Mouse (Mus musculus): Measurements from ENCODE around the gene Dysf. TPM values are rescaled to one million over a fixed set of nuclear protein-coding genes. Genes with fewer than 3 reads are reported as not detected.

Dysf gene
- polyA plus RNA-seq, 1 experiment: 20.7 TPM

DNA sequence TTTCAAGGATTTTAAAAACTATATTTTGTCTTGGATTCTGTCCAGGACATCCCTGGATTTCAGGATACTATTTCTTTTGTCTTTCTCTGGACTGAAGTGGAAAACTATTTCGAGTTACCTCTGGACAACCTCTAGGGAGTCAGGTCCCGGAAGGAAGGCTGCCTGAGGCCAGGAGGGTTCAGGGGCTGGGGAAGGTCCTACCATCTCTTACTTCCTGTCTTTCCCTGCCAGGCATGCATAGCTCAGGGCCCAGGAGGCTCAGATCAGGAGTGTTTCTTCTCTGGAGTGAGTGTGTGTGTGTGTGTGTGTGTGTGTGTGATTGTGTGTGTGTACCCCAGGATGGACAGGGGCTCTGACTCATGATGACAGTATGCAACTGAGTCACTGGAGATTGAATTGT, 40.5 kb downstream of the Dysf start:
- TF ChIP-seq POLR2A (IDR thresholded peaks at IDR 0.05; ENCODE audit: low read depth, low read length) (no peak), CTCF (conservative IDR thresholded peaks at IDR 0.05; ENCODE audit: insufficient read depth, insufficient read length, low read depth, low read length) (no peak)
- H3K36me3 ChIP-seq (ENCODE audit: control insufficient read depth, insufficient read depth, low read length): no peaks in the 10 kb centered on the region; the same call in 1 of the 2 replicates
- peak; percentile 83 for DNase-seq
- no peaks in the 10 kb centered on the region for H3K27me3 ChIP-seq (replicated peaks; ENCODE audit: control insufficient read depth, insufficient read depth, low read length)
- no peaks in the 10 kb centered on the region for H3K4me1 ChIP-seq (ENCODE audit: control insufficient read depth, insufficient read depth, low read length)
- no peak overlapping the region for H3K4me3 ChIP-seq (ENCODE audit: insufficient read depth, low read depth, low read length)
- WGBS: 53% methylated on average over 2 of the region's 2 CpGs
- H3K27ac ChIP-seq (ENCODE audit: insufficient read depth, low read depth, low read length): no peak overlapping the region

DNA sequence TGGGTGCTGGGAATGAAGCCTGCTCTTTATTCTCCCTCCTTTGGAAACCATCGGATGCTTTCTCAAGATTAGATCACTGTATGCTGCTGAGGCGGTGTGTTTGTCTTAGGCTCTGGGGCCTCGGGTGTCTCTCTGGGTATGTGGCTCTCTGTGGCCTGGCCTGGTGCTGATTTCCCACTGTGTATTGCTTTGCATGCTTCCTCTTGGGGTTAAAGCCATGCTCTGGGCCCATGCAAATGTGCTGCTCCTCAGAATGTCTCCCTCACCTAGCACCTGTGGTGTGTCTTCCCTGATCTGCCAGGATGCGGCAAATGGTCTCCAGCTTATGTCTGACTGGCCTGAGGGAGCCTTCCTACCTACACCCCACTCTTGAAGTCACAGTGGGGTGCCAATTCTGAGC, 41.8 kb downstream of the Dysf start:
- Histone ChIP-seq H3K4me3 (ENCODE audit: insufficient read depth, low read depth, low read length) (no peak overlapping the region), H3K27me3 (replicated peaks; ENCODE audit: control insufficient read depth, insufficient read depth, low read length) (no peaks in the 10 kb centered on the region), H3K27ac (ENCODE audit: insufficient read depth, low read depth, low read length) (no peak overlapping the region; the same call in 1 of the 2 replicates), H3K4me1 (ENCODE audit: control insufficient read depth, insufficient read depth, low read length) (no peaks in the 10 kb centered on the region), H3K36me3 (ENCODE audit: control insufficient read depth, insufficient read depth, low read length) (no peaks in the 10 kb centered on the region)
- no peak for TF ChIP-seq CTCF (conservative IDR thresholded peaks at IDR 0.05; ENCODE audit: insufficient read depth, insufficient read length, low read depth, low read length)
- TF ChIP-seq POLR2A (IDR thresholded peaks at IDR 0.05; ENCODE audit: low read depth, low read length): no peak
- 86% methylated on average over 4 of the region's 4 CpGs for WGBS
- no peak for DNase-seq

DNA sequence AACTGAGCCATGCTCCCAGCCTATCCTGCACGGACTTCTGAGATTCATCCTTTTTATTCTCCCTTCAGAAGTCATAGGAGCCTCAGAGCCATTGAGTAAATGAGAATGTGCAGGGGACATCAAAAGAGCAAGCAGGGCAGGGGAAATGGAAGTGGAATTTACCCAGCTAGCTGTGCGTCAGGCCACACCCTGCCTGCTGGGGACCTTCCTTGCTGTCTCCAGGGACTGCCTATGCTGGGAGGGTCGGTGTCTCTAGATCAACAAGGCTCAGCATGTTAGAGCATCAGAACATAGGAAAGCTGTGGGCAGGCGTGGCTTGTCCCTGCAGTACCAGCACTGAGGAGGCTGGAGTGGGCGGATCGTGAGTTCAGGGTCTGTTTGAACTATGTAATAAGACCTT, 42.6 kb downstream of the Dysf start:
- peak; percentile 71 for DNase-seq
- TF ChIP-seq POLR2A (IDR thresholded peaks at IDR 0.05; ENCODE audit: low read depth, low read length): no peak
- Histone ChIP-seq H3K27me3 (replicated peaks; ENCODE audit: control insufficient read depth, insufficient read depth, low read length) (no peaks in the 10 kb centered on the region), H3K36me3 (ENCODE audit: control insufficient read depth, insufficient read depth, low read length) (no peaks in the 10 kb centered on the region), H3K4me1 (ENCODE audit: control insufficient read depth, insufficient read depth, low read length) (no peaks in the 10 kb centered on the region), H3K27ac (ENCODE audit: insufficient read depth, low read depth, low read length) (0 out of 2 replicates have a peak overlapping the region, but pooled peaks have one; percentile 11), H3K4me3 (ENCODE audit: insufficient read depth, low read depth, low read length) (no peak overlapping the region)
- 51% methylated on average over 6 of the region's 6 CpGs for WGBS

DNA sequence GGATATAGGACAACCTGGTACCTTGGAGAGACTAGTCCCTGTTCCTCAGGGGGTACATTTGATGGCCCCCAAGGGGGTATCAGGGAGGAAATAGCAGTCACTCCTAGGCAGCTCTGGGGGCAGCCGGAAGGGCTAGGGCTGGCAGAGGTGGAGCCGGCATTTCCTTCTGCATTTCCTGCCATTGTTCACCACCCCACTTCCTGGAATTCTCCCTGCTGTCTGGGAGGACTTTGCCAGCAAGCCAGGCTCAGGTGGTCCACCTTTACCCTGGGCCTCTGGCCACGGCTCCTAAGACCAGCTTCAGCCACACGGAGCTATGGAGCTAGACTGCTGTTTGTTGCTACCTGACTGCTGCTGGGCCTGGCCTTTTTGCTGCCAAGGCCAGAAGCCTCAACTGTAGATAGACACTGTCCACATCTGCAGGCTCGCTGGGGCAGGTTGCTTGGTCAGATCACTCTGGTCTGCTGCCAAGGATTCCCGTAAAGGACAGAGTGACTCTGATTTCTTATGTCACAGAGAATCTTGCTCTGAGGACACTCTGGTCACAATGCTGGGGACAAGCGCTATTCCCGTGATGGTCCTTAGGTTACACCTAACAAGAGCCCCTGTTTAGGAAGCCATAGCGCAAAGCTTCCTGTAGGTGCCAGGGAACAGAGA, 45.6 kb downstream of the Dysf start:
- no peaks in the 10 kb centered on the region for H3K36me3 ChIP-seq (ENCODE audit: control insufficient read depth, insufficient read depth, low read length)
- no peaks in the 10 kb centered on the region for H3K4me1 ChIP-seq (ENCODE audit: control insufficient read depth, insufficient read depth, low read length)
- no peaks in the 10 kb centered on the region for H3K27me3 ChIP-seq (replicated peaks; ENCODE audit: control insufficient read depth, insufficient read depth, low read length)
- H3K27ac ChIP-seq (ENCODE audit: insufficient read depth, low read depth, low read length): peak overlapping the region; percentile 76
- peak; percentile 79 for DNase-seq
- no peak for TF ChIP-seq CTCF (conservative IDR thresholded peaks at IDR 0.05; ENCODE audit: insufficient read depth, insufficient read length, low read depth, low read length)
- no peak for TF ChIP-seq POLR2A (IDR thresholded peaks at IDR 0.05; ENCODE audit: low read depth, low read length)
- no peak overlapping the region for H3K4me3 ChIP-seq (ENCODE audit: insufficient read depth, low read depth, low read length)
- WGBS: 71% methylated on average over 9 of the region's 9 CpGs

DNA sequence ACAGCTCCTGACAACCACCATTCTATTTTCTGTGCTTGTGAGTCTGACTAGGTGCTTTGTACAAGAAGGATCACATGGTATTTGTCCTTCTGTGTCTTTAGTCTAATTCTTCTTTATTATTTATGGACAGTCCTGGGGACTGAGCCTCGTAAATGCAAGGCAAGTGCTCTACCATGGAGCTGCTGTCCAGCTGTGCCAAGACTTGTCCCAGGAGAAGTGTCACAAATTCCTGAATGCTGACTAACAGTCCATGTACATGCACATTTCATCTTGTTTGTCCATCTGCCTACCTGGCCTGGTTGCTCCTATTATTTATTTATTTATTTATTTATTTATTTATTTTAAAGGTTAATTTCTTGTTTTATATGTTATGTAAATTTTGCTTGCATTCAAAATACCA, 47.2 kb downstream of the Dysf start:
- 45% methylated on average over 1 of the region's 1 CpGs for WGBS
- Histone ChIP-seq H3K4me1 (ENCODE audit: control insufficient read depth, insufficient read depth, low read length) (no peaks in the 10 kb centered on the region), H3K36me3 (ENCODE audit: control insufficient read depth, insufficient read depth, low read length) (no peaks in the 10 kb centered on the region), H3K27ac (ENCODE audit: insufficient read depth, low read depth, low read length) (no peak overlapping the region), H3K4me3 (ENCODE audit: insufficient read depth, low read depth, low read length) (no peak overlapping the region), H3K27me3 (replicated peaks; ENCODE audit: control insufficient read depth, insufficient read depth, low read length) (no peaks in the 10 kb centered on the region)
- no peak for DNase-seq
- no peak for TF ChIP-seq POLR2A (IDR thresholded peaks at IDR 0.05; ENCODE audit: low read depth, low read length)

DNA sequence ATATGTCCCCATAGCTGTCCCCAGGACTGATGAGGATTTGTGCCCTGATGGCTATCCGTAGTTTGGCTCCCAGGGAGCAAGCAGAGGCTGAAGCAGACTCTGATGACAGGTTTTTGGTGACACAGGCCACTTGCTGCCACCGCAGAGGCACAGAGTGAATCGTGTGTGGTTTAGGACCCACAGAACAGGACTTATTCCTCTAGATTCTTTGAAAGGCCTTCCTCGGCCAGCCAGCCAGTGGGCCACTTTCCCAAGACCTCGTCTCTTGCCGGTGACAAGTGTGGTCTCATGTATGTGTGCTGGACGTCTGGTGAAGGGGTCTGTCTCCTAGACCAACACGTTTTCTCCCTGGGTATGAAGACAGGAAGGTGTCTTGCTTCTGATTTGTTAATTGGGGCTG, 48.8 kb downstream of the Dysf start:
- 86% methylated on average over 8 of the region's 8 CpGs for WGBS
- no peak for TF ChIP-seq POLR2A (IDR thresholded peaks at IDR 0.05; ENCODE audit: low read depth, low read length)
- no peak for TF ChIP-seq CTCF (conservative IDR thresholded peaks at IDR 0.05; ENCODE audit: insufficient read depth, insufficient read length, low read depth, low read length)
- no peak for DNase-seq
- H3K4me1 ChIP-seq (ENCODE audit: control insufficient read depth, insufficient read depth, low read length): no peaks in the 10 kb centered on the region
- H3K36me3 ChIP-seq (ENCODE audit: control insufficient read depth, insufficient read depth, low read length): no peaks in the 10 kb centered on the region
- no peak overlapping the region for H3K27ac ChIP-seq (ENCODE audit: insufficient read depth, low read depth, low read length)
- H3K27me3 ChIP-seq (replicated peaks; ENCODE audit: control insufficient read depth, insufficient read depth, low read length): no peaks in the 10 kb centered on the region
- no peak overlapping the region for H3K4me3 ChIP-seq (ENCODE audit: insufficient read depth, low read depth, low read length)

DNA sequence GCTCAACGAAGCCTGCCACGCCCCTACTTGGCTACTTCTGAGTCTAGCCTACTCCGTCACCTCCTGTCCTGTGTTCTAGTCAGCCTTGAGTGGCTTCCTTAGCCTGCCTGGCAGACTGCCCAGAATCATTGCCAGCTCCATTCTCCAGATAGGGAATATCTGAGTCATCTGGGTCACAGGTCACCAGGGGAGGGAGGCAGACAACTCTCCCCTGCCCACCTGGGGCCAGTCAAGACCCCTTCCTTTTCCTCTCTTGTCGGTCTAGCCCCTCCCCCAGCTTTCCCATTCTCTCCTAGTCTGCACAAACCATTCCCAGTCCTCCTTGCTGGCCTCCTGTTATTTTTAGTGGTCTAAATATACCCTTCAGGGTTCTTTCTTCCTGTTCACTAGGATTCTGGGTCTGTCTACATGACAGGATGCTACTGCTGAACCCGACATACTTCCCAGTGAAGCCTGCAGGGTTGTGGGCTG, 50.3 kb downstream of the Dysf start:
- Histone ChIP-seq H3K4me3 (ENCODE audit: insufficient read depth, low read depth, low read length) (no peak overlapping the region), H3K27me3 (replicated peaks; ENCODE audit: control insufficient read depth, insufficient read depth, low read length) (no peaks in the 10 kb centered on the region), H3K4me1 (ENCODE audit: control insufficient read depth, insufficient read depth, low read length) (no peaks in the 10 kb centered on the region), H3K27ac (ENCODE audit: insufficient read depth, low read depth, low read length) (peak overlapping the region; percentile 61), H3K36me3 (ENCODE audit: control insufficient read depth, insufficient read depth, low read length) (no peaks in the 10 kb centered on the region)
- WGBS: 41% methylated on average over 5 of the region's 5 CpGs
- peak; percentile 91 for DNase-seq
- TF ChIP-seq CTCF (conservative IDR thresholded peaks at IDR 0.05; ENCODE audit: insufficient read depth, insufficient read length, low read depth, low read length) (no peak), POLR2A (IDR thresholded peaks at IDR 0.05; ENCODE audit: low read depth, low read length) (no peak)

Data from kidney, adult 2 months (tissue).